Mouse (Mus musculus): Measurements from ENCODE around the gene Ccdc126. TPM values are rescaled to one million over a fixed set of nuclear protein-coding genes. Genes with fewer than 3 reads are reported as not detected.
"Not testable (repeated sequence)": the region's sequence is repeated elsewhere in the genome, so short reads cannot be mapped to it uniquely, and the experiment has no call there.

Gene Ccdc126
- 10 to 100 TPM in 1 of 2 experiments, 1 to 10 TPM in 1; 9.7 to 11.4 TPM for total RNA-seq (2021)

DNA sequence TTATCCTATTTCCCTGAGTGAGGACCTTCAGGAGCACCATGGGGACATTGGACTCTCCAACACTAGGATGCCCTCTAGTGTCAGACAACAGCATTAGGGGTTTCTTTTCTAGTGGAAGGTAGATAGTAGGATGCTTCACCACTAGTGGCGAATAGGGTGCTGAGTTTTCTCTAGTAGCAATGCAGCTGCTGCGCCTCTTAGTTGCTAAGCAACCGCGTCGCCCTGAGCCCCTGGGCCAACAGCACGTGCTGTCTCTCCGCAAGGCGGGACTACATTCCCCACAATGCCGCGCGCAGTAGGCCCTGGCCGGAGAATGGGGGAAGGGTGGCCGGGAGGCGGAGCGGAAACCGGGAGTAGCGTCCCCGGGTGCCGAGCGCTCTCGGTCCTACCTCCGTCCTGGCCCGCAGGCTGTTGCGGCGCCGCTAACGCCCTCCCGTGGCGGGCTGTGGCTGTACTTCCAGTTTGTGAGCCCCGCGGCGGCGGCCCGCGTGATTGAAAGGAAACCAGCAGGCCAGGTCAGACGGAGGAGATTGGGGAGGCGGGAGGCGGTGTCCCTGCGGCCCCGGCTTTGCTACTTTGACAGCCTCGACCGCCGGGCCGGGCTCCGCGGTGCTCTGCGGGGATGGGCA lies at the start of gene Ccdc126:
Gene Ccdc126 (plus strand): TSS at position 309 of the 629 bp plus-strand sequence.
- DNase-seq (ENCODE audit: extremely low spot score in 1 of 2, low spot score in 1 of 2), result peak; percentile 90 to 93

DNA sequence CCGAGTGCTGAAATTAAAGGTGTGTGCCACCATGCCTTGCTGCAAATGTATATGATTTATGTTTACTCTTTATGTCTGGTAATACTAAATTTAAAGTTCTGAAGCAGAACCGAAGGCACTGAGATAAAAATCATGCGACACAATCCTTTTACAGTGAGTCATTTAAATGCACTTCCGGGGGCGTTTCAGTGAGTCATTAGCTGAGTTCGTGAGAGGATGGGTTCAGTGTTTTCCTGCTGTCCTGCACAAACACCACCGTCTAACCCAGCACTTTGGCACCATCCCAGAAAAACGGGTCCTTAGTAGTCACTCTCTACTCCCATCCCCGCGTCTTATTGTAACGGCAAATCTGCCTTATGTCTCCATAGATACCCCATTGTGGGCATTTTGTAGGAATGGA lies 49.2 kb upstream of the Ccdc126 start:
- DNase-seq (ENCODE audit: extremely low spot score in 1 of 2, low spot score in 1 of 2), result no peak

DNA sequence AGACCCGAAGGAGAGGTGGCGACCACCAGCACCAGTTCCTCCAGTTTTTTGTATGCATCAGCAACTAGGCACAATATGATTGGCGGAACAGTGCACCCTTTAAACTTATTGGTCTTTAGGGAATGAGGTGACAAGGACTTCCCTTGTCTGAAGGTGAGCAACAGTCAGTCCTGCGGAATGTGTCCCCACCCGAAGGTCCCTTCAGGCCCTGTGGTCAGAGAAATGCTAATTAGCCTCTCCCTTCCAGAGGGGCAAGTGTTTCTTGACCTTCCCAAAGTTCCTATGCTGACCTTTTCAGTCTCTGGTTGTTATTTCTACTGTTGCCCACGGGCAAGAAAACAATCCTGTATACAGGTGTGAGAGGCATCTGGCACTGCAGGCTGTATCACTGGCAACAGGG lies 47.3 kb upstream of the Ccdc126 start:
- no peak for DNase-seq (ENCODE audit: extremely low spot score in 1 of 2, low spot score in 1 of 2)

DNA sequence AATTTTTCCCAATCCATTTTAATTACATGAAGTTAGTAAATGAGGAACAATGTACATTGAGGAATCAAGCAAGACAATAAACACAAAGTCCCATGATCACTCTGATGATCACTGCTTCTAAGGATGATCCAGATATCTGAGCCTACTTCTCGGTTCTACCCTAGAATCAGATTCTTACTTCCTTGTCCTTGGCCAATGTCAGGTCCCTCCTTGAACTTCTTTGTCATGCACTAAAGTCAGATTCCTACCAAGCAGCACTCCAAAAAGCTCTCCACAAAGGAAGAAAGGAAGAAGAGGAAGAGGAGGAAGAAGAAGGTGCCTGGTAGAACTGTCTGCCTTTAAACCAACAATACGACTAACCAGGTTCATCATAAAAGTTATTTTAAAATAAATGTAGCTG lies 46.2 kb upstream of the Ccdc126 start:
- DNase-seq (ENCODE audit: extremely low spot score in 1 of 2, low spot score in 1 of 2), result no peak

DNA sequence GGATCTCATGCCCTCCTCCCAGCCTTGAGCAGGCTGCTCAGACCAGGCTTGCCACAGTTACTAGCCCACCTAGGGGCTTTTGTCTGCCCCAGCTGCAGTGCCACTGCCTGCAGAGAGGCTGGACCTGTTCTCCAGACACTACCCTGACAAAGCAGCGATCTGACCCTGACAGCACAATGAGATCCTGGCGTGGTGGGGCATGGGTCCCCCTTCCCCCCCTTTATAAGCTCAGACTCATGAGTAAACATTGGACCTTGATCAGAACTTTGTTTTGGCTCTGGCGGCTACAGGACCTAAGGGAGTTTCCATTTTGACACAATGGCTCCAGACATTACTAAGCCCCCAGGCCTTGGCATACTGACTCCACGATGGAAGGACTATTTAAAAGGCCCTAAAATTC lies 45.1 kb upstream of the Ccdc126 start:
- DNase-seq (ENCODE audit: extremely low spot score in 1 of 2, low spot score in 1 of 2), result no peak

DNA sequence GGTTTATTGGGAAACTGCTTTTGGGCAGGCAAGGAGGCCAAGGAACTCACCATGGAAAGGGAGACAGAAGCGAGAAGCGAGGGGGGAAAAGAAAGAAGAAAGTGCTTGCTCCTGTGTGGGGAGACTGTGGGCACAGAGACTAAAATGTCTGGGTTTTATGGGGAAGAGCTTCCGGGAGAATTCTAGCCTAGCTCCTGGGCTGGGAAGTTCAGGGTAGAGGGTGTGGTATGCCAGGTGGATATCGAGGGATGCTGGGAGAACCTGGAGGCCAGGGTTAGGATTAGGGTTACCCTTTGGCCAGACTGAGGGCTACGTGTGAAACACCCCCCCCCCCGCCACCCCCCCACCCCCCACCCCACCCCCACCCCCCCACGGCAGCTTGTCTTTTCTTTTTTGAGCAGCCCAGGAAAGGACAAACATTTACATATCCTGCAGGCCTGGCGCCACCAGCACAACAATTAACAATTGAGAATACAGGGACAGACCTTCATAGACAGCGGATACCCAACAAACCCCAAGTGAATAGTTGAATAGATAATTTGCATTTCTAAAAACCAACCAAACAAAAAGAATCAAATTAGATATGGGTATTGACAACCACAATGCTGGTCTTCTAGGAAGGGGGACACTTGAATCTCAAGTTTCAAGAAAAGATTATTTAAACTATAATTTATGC lies 44.5 kb upstream of the Ccdc126 start:
- no peak for DNase-seq (ENCODE audit: extremely low spot score in 1 of 2, low spot score in 1 of 2)

DNA sequence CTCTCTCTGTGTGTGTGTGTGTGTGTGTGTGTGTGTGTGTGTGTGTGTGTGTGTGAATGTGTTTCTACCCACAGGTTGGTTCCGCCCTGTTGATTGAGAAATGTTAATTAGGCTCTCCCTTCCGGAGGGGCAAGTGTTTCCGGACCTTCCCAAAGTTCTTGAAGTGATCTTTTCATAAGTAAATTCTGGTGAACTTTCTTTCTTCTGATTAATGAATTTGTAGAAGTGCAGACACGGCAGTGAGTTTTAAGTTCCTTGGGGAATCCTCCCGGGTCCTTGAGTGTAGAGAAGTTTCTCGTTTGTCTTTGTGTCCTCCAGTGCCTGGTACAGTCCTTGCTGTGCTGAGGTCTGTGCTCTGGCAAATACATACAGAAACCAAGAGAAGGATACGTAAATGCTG lies 43.8 kb upstream of the Ccdc126 start:
- DNase-seq (ENCODE audit: extremely low spot score in 1 of 2, low spot score in 1 of 2), result no peak

DNA sequence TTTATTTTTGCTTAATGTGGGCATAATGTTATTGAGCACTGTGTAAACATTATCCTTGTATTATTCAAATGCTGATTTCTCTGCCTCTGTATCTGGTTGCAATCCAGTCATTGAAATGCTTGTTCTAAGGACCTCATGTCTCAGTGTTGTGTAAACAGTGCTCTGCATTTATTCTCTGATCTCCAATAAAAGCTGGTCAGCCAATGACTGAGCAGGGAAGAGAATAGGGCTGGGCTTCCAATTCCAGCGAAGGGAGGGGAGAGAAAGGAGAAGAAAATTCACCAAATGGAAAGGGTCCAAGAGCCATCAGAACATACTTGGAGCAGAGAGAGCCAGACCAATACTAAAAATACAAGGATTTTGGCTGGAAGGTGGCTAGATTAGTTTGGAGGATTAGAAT lies 38.1 kb upstream of the Ccdc126 start:
- DNase-seq (ENCODE audit: extremely low spot score in 1 of 2, low spot score in 1 of 2), result no peak

DNA sequence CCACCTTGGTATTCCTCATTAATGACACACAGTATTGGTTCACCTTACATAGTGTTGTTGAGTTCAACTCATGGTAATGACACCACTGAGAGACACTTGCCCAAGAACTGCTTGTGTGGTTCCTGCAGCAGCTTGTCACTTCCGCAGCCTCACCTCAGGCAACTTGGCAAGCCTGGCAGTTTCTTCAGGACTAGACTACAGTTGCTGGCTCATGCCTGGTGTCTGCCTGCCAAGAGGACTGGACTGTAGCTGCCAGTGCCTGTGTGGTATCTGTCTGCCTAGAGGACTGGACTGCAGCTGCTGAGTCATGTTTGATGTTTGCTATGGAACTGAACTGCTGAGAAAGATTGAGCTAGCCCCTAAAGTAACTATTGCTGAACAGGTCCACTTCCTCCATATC lies 37.0 kb upstream of the Ccdc126 start:
- no peak for DNase-seq (ENCODE audit: extremely low spot score in 1 of 2, low spot score in 1 of 2)

DNA sequence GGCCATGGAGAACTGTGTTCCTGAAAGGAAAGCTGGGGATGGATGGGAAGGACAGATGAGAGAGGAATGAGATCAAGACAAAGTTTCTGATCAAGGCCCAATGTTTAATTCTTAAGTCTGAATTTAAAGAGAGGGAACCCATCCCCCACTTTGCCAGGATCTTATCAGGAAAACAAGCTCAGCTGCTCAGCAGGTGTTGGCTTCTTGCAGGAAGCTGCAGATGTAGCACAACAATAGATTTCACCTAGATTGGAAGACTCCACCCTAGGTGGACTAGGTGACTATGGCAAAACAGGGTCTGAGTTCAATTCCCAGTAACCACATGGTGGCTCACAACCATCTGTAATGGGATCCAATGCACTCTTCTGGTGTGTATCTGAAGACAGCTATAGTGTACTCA lies 20.8 kb upstream of the Ccdc126 start:
- no peak for DNase-seq (ENCODE audit: extremely low spot score in 1 of 2, low spot score in 1 of 2)

DNA sequence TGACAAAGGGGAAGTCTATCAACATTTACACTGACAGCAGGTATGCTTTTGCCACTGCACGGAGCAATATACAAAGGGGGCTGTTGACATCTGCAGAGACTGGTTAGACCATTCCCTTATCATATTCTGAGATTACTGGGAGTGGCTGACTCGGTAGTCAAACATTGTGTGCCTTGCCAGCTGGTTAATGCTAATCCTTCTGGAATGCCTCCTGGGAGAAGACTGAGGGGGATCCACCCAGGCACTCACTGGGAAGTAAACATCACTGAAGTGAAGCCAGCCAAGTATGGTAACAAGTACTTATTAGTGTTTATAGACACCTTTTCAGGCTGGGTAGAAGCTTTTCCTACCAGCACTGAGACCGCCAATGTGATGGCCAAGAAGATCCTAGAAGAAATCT lies 4.3 kb upstream of the Ccdc126 start:
- DNase-seq (ENCODE audit: extremely low spot score in 1 of 2, low spot score in 1 of 2), result not testable (repeated sequence)

DNA sequence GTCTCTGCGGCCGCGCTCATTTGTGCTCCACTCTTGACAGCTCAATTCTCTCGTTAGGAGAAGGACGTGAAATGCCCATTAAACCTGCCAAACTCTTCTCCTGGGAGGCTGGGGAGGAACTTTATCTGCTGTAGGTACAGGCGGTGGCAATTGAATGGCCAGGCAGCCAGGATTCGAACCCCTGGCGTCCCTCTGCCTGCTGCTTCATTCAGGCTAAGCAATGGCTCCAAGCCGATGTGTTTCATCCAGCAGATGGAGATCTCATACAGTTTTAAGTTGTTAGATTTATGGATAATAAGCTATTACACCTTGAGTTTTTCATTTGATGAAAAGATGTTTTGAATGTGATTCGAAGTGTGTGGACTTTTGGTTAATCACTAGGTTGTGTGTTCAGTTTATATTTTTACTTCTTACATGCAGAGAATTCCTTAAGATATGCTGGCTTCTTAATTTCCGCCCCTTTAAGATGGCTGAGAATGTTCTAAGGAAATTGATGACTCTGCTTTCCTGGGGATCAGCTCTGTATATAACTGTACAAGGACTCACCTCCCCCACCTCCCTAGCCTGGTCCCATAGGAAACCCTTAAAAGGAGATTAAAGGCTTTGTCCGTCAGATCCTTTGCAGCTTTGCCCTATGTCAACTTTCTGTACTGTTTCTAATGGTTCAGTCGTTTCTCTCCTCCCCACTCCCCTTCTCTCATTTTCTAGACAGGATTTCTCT lies 681 bp downstream of the Ccdc126 start:
- DNase-seq (ENCODE audit: extremely low spot score in 1 of 2, low spot score in 1 of 2), result peak in 1 of 2 experiments; percentile 41

DNA sequence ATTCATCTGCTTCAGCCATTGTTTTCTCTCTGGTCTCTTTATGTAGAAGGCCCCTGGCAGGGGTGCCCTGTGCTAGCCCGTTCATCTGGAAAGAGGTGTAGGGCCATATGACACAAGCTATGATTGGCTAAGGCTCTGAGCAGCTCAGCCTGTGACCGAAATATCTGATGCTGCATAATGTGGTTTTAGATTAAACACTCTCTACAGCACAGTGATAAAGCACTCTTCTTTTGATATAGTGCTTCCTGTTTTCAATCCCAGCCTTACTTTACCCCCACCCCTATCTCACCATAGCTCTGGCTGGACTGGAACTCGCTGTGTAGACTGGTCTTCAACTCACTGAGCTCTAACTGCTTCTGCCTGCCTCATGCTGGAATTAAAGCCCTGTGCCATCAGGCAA lies 2.3 kb downstream of the Ccdc126 start:
- no peak for DNase-seq (ENCODE audit: extremely low spot score in 1 of 2, low spot score in 1 of 2)

DNA sequence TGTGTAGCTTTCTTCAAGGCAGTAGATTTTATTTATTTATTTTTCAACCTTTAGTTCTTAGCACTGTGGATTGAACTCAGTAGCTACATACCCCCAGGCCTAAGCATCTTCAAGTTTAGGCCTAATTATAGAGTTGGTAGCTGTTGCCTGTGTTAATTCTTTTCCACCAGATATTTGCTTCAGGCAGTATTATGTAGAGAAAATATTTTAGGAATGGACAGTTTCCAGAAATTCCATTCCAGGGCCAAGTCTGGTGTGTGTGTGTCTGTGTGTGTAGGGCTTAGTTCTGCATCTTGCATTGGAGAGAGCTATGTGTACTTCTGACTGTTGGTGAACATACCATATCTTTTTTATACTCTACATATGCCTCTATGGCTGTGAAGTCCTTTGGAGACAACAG lies 3.0 kb downstream of the Ccdc126 start:
- no peak for DNase-seq (ENCODE audit: extremely low spot score in 1 of 2, low spot score in 1 of 2)

DNA sequence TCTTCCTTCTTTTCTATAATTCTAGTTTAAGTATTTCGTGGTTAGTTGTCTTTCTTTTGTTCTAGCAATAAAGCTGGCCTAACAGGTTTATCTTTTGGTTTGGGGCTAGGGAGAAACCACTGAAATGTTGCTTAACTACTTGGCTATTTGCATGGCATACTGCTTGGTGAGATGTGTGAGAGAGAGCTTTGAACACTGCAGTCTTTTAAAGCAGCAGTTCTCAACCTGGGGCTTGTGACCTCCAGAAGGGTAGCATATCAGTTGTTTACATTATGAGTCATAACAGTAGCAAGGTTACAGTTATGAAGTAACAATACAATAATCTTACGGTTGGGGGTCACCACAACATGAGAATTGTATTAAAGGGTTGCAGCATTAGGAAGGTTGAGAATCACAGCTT lies 3.9 kb downstream of the Ccdc126 start:
- DNase-seq (ENCODE audit: extremely low spot score in 1 of 2, low spot score in 1 of 2), result no peak

DNA sequence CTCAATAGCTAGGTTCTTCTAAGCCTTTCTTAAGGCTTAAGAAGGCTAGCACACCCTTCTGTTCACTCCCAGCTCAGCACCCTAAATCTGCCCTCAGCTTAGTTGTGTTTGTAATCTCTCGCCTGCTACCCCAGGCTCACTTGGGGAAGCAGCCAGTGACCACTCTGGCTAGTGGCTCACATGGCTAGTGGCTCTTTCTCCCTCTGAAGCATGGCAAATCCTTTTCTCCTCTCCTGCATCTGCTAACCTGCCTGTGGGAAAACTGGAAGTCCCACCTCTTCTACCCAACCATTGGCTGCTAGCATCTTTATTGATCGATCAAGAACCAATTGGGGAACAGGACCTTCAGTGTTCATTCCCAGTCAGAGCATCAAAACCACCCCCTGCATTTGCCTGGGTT lies 5.5 kb downstream of the Ccdc126 start:
- DNase-seq (ENCODE audit: extremely low spot score in 1 of 2, low spot score in 1 of 2), result no peak

DNA sequence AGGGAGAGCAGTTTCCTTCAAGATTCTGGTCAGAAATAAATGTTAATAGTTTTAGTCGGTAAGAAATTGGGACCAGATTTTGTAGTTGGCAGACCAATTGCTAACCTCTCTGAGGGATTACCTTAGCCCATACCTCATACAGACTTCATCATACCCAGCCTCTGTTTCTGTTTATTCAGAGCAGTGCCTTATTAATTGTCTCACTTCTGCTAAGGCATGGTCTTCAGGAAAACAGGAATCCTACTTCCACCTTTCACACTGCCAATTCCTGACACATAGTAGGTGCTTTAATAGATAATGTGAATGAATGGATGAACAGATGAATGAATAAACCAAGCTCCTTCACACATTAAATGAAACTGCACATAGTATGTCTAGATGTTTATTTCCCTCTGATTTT lies 6.2 kb downstream of the Ccdc126 start:
- no peak for DNase-seq (ENCODE audit: extremely low spot score in 1 of 2, low spot score in 1 of 2)

DNA sequence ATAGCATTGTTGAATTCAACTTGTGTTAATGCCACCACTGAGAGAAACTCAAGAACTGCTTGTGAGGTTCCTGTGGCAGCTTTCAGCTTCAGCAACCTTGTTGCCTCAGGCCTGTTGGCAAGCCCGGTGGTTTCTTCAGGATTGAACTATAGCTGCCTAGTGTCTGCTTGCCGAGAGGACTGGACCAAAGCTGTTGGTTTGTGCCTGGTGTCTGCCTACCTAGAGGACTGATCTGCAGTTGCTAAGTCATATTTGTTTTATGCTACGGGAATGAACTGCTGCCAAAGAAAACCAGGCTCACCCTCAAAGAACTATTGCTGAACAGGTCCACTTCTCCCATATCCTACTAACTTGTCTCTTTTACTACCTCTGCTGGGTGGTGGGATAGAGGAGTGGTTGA lies 7.8 kb downstream of the Ccdc126 start:
- DNase-seq (ENCODE audit: extremely low spot score in 1 of 2, low spot score in 1 of 2), result no peak

DNA sequence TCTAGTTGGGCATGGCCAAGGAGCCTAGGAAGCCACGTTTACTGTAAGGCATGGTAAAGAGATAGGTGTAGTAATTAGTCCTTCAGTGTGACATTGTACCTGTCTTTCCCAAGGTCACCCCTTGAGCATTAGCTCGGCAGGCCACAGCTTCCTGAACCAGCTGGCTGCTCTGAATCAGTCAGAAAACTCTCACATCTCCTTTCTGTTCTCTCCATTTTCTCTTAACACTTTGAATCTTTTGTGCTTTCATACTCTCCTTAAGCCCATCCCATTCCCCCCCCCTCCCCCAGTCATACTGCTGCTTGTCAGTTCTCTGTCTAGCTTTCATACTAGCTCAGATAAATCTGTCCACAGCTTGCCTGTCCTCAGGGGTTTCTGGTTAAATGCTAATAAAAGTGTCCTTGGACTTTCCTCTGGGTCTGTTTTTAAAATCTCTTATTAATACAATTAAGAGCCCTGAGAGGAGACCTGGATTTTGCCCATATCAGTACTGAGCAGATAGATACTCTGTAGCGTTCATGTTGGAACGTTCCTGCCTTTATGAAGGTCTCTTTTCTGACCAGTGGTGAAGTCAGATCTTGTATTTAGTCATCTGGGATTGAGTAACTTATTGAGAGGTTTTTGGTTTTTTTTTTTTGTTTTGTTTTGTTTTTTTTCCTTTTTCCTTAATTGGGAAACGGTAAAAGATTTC lies 12.4 kb downstream of the Ccdc126 start:
- DNase-seq (ENCODE audit: extremely low spot score in 1 of 2, low spot score in 1 of 2), result no peak

DNA sequence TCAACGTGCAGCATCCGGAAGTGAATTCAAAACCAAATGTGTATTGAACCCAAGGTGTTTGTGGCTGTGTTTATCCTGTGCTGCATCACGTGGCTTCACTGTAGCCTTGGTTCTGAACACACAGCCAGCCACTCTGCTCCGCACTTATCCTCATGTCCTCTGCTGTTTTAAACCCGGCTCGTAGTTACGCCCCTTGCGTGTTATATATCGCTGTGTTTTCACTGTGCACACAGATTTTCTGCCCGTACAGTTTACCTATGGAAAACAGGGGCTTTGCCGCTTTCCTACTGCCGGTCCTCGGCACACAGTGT lies 12.9 kb downstream of the Ccdc126 start:
- no peak for DNase-seq (ENCODE audit: extremely low spot score in 1 of 2, low spot score in 1 of 2)

DNA sequence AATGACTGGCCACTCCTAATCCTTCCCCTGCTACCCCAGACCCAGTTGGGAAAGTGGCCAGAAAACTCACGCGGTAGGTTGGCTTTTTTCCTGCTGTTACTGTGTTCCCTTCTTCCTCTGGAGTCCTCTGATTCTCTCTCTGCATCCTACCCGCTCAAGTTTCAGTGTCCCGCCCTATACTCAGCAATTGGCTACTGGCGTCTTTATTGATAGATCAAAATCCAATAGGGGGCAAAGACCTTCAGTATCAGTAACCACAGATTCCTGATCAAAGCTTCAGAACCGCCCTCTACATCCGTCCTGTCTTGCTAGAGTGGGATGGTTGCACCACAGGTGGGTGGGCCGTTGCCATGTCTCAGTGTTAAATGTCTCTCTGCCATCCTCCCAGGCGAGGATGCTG lies 19.5 kb downstream of the Ccdc126 start:
- DNase-seq (ENCODE audit: extremely low spot score in 1 of 2, low spot score in 1 of 2), result no peak
